Comparison of ENCODE assay signal across 19 mouse cellular contexts in genomic region chr6:120243250-120243649, GRCm38 (mm10). TPM values are rescaled to one million over a fixed set of nuclear protein-coding genes. Genes with fewer than 3 reads are reported as not detected.
A peak's percentile ranks its signal among the peaks of the same experiment; 100 is the strongest.
DNase-seq lines count a peak whose midpoint lies in the region; ATAC-seq and TF ChIP-seq lines count a peak whose summit lies in the region.
"Had no signal": no experiment of that assay in that cellular context is flagged by ENCODE, and none has a peak within 500 bp of the region (broad histone marks: within the 10 kb centered on the region; RNA-seq: fewer than 3 reads in every experiment).

No protein-coding gene starts in this region.

- WGBS in kidney, postnatal 0 days, result 51% methylated on average over 8 of the region's 8 CpGs
- WGBS in liver, embryonic 11.5 days, result 70% methylated on average over 8 of the region's 8 CpGs

- DNase-seq in kidney, adult 11 months, result peak; percentile 42
- no peak for DNase-seq in kidney, adult 8-10 months
- peak; percentile 45 for DNase-seq in MN1 (ENCODE audit: low spot score)
- peak; percentile 50 for DNase-seq in adipocyte (ENCODE audit: low spot score)
- no peak for DNase-seq in kidney, postnatal 0 days (ENCODE audit: low spot score)
- no peak for DNase-seq in right cerebral cortex, adult 18-20 months
- no peak for DNase-seq in liver, embryonic 11.5 days (ENCODE audit: low spot score)
- DNase-seq: gastrocnemius, postnatal 14 days; layer of hippocampus, adult 9-11 months; lung, postnatal 4 days; thymus, postnatal 14 days had no signal

- no peak overlapping the region for H3K4me2 ChIP-seq in kidney, postnatal 0 days (ENCODE audit: low read length)
- no peak overlapping the region for H3K4me2 ChIP-seq in liver, embryonic 11.5 days
- H3K4me2 ChIP-seq: embryonic facial prominence, embryonic 13.5 days; liver, embryonic 12.5 days; lung, embryonic 15.5 days; midbrain, embryonic 11.5 days had no signal

- no peaks in the 10 kb centered on the region for H3K27me3 ChIP-seq in kidney, postnatal 0 days (ENCODE audit: insufficient read depth, low read length)
- no peaks in the 10 kb centered on the region for H3K27me3 ChIP-seq in liver, embryonic 11.5 days (replicated peaks; ENCODE audit: control insufficient read depth, insufficient read depth, low read length)
- H3K27me3 ChIP-seq: embryonic facial prominence, embryonic 13.5 days; lung, embryonic 15.5 days had no signal

- H3K9me3 ChIP-seq in kidney, postnatal 0 days (replicated peaks; ENCODE audit: low read length), result no peaks in the 10 kb centered on the region
- H3K9me3 ChIP-seq in liver, embryonic 11.5 days (ENCODE audit: control insufficient read depth, low read length), result no peaks in the 10 kb centered on the region
- H3K9me3 ChIP-seq: embryonic facial prominence, embryonic 13.5 days; forebrain, embryonic 10.5 days; hindbrain, embryonic 10.5 days; limb, embryonic 10.5 days; liver, embryonic 12.5 days; lung, embryonic 15.5 days had no signal

- H3K27ac ChIP-seq in kidney, postnatal 0 days, result peak overlapping the region; percentile 64; the same call in 1 of the 2 replicates
- H3K27ac ChIP-seq in liver, embryonic 11.5 days (ENCODE audit: low read depth, low read length), result no peak overlapping the region
- H3K27ac ChIP-seq: embryonic facial prominence, embryonic 13.5 days; forebrain, embryonic 10.5 days; hindbrain, embryonic 10.5 days; limb, embryonic 10.5 days; liver, embryonic 12.5 days; lung, embryonic 15.5 days had no signal

- no peak overlapping the region for H3K4me3 ChIP-seq in kidney, postnatal 0 days (replicated peaks; ENCODE audit: low read depth, low read length)
- no peak overlapping the region for H3K4me3 ChIP-seq in liver, embryonic 11.5 days (ENCODE audit: low read depth, low read length)
- H3K4me3 ChIP-seq: embryonic facial prominence, embryonic 13.5 days; forebrain, embryonic 10.5 days; hindbrain, embryonic 10.5 days; limb, embryonic 10.5 days; liver, embryonic 12.5 days; lung, embryonic 15.5 days had no signal

- no peak for ATAC-seq in kidney, postnatal 0 days (replicated peaks; ENCODE audit: low FRiP score, low read depth)
- ATAC-seq in liver, embryonic 11.5 days (replicated peaks; ENCODE audit: low FRiP score), result no peak
- ATAC-seq: activated CD4-positive, CD25-positive, alpha-beta regulatory T cell, adult 4 months; liver, embryonic 12.5 days had no signal

- H3K36me3 ChIP-seq in kidney, postnatal 0 days (ENCODE audit: insufficient read depth, low read length), result no peaks in the 10 kb centered on the region
- H3K36me3 ChIP-seq in liver, embryonic 11.5 days (ENCODE audit: control insufficient read depth, insufficient read depth, low read length), result no peaks in the 10 kb centered on the region
- H3K36me3 ChIP-seq: embryonic facial prominence, embryonic 13.5 days; forebrain, embryonic 10.5 days; hindbrain, embryonic 10.5 days; limb, embryonic 10.5 days; liver, embryonic 12.5 days; lung, embryonic 15.5 days had no signal

- H3K9ac ChIP-seq in kidney, postnatal 0 days (ENCODE audit: low read depth, low read length), result no peak overlapping the region
- H3K9ac ChIP-seq in liver, embryonic 11.5 days (ENCODE audit: low read depth, low read length), result no peak overlapping the region
- H3K9ac ChIP-seq: embryonic facial prominence, embryonic 13.5 days; liver, embryonic 12.5 days; lung, embryonic 15.5 days had no signal

- H3K4me1 ChIP-seq in kidney, postnatal 0 days (replicated peaks; ENCODE audit: insufficient read depth, low read length), result peaks cover 4% of the 10 kb centered on the region; the same call in 1 of the 2 replicates
- no peaks in the 10 kb centered on the region for H3K4me1 ChIP-seq in liver, embryonic 11.5 days (replicated peaks; ENCODE audit: control insufficient read depth, insufficient read depth, low read length)
- H3K4me1 ChIP-seq: embryonic facial prominence, embryonic 13.5 days; forebrain, embryonic 10.5 days; hindbrain, embryonic 10.5 days; limb, embryonic 10.5 days; liver, embryonic 12.5 days; lung, embryonic 15.5 days had no signal

- no peak for TF ChIP-seq CTCF in kidney, postnatal 0 days (IDR thresholded peaks at IDR 0.05; ENCODE audit: low read depth)

RNA-seq across cellular contexts. Expression of gene D330020A13Rik, which starts 50.9 kb away (rescaled TPM):
- polyA plus RNA-seq in kidney, postnatal 0 days (2015; fragmentation: Nextera tagmentation; extraction: Ambion mirVana), result 0.32 and 1.1 TPM in 2 replicates
- polyA plus RNA-seq in liver, embryonic 11.5 days (2014; fragmentation: Nextera tagmentation; extraction: Ambion mirVana), result not detected in 2 replicates
- polyA plus RNA-seq: activated CD4-positive, CD25-positive, alpha-beta regulatory T cell, adult 4 months; forebrain, embryonic 10.5 days; hindbrain, embryonic 10.5 days; limb, embryonic 10.5 days; liver, embryonic 12.5 days; midbrain, embryonic 11.5 days had no signal

RNA-seq across cellular contexts. Expression of gene B4galnt3, which starts 51.1 kb away (rescaled TPM):
- 2.1 and 2.5 TPM in 2 replicates for polyA plus RNA-seq in kidney, postnatal 0 days (2015; fragmentation: Nextera tagmentation; extraction: Ambion mirVana)
- polyA plus RNA-seq in liver, embryonic 11.5 days (2014; fragmentation: Nextera tagmentation; extraction: Ambion mirVana), result 0.08 and 0.25 TPM in 2 replicates

Comparison
In these comparisons a context has a peak if more than half of its experiments do, and no peak if none do; other contexts are left out.
1. DNase-seq: peak in kidney, adult 11 months (single experiment), MN1 (single experiment) and adipocyte (single experiment); none in kidney, adult 8-10 months (0 of 2), kidney, postnatal 0 days (single experiment), right cerebral cortex, adult 18-20 months (single experiment) and liver, embryonic 11.5 days (single experiment).